Mouse (Mus musculus): Measurements from ENCODE around the gene Shd. TPM values are rescaled to one million over a fixed set of nuclear protein-coding genes. Genes with fewer than 3 reads are reported as not detected.

The Shd gene
- polyA plus RNA-seq, 1 experiment from 2014 or later, result 181 TPM

DNA sequence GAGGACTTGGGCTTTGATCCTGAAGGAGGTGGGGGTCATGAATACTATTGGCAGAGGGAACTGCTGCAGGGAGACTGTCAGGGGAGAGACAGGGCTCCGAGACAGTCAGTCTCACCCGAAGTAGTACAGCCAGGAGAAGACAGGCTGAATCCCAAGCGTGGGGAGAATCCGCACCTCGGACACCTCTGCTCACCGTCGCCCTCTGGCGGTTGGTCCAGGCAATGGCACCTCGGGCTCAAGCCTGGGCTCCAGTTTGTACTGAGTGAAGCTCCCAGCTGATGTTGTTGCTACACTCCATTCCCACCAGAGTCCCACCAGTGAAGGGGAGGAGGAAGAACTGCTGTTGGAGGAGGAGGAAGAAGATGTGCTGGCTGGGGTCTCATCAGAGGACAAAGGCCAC, 40.4 kb downstream of the Shd start:
- Histone ChIP-seq H3K4me3 (replicated peaks) (peak overlapping the region; percentile 55), H3K27ac (no peak overlapping the region), H3K36me3 (peaks cover 47% of the 10 kb centered on the region), H3K4me1 (replicated peaks) (peaks cover 39% of the 10 kb centered on the region), H3K9ac (replicated peaks) (peak overlapping the region; percentile 76), H3K9me3 (no peaks in the 10 kb centered on the region), H3K27me3 (no peaks in the 10 kb centered on the region), H3K4me2 (replicated peaks) (peak overlapping the region; percentile 80)
- no peak for ATAC-seq
- 10% methylated on average over 9 of the region's 9 CpGs for WGBS

DNA sequence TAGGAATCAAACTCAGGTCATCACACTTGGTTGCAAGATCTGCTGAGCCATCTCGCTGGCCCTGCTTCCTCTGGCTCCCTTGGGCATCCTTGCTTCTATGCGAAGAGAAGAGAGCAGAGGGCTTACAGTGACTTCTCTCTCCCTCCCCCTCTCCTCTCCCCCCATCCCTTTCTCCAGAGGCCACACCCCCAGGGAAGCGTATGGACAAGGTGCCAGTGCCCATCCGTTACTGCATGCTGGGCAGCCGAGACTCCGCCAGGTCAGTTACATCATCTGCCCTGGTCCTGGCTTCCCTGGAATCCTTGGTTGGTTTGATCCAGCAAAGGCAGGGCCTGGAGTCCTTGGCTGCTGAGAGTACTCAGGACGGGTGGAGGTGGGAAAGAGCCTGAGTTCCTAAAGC, 41.2 kb downstream of the Shd start:
- Histone ChIP-seq H3K27me3 (no peaks in the 10 kb centered on the region), H3K4me1 (replicated peaks) (peaks cover 39% of the 10 kb centered on the region), H3K9me3 (no peaks in the 10 kb centered on the region), H3K9ac (replicated peaks) (peak overlapping the region; percentile 76), H3K27ac (no peak overlapping the region), H3K4me2 (replicated peaks) (peak overlapping the region; percentile 80), H3K4me3 (replicated peaks) (0 out of 2 replicates have a peak overlapping the region, but pooled peaks have one; percentile 55), H3K36me3 (peaks cover 55% of the 10 kb centered on the region)
- WGBS, result 87% methylated on average over 7 of the region's 7 CpGs
- no peak for ATAC-seq

DNA sequence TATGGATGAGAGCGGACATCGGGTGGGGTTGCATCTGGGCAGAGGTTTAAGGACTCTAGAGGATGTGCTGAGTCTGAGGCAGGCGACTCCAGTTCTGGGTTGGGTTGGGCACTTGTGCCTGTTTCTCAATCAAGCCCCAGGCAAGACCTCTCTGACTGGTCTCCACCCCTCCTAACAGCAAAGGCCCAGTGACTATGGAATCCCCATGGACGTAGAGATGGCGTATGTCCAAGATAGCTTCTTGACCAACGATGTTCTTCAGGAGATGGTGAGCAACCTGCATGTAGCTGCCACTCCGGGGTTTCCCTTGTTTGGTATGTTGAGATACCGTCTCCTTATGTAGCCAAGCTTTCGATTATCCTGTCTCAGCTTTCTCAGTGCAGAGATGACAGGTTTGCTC, 45.0 kb downstream of the Shd start:
- H3K4me1 ChIP-seq (replicated peaks), result peaks cover 22% of the 10 kb centered on the region
- ATAC-seq, result no peak
- H3K36me3 ChIP-seq, result peaks cover 92% of the 10 kb centered on the region
- H3K4me2 ChIP-seq (replicated peaks), result no peak overlapping the region
- no peak overlapping the region for H3K27ac ChIP-seq
- no peak overlapping the region for H3K9ac ChIP-seq (replicated peaks)
- no peak overlapping the region for H3K4me3 ChIP-seq (replicated peaks)
- no peaks in the 10 kb centered on the region for H3K27me3 ChIP-seq
- WGBS, result 97% methylated on average over 9 of the region's 9 CpGs
- H3K9me3 ChIP-seq, result no peaks in the 10 kb centered on the region

DNA sequence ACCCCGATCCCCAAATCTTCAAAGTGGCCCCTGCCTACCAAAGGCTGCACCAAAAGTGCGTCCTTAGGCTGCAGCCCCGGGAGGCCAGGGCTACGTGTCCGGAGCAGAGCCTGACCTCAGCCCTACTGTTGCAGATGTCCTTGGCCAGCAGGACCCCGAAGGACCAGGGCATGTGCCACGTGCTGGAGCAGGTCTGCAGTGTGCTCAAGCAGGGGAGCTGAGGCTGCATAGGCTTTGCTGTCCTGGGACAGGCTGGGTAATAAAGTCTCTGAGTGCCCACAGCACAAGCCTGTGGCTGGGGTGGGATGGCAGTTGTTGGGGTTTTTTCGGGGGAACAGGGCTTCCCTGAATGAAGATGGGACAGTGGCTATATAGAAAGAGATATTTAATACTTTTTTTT, 46.1 kb downstream of the Shd start:
- Histone ChIP-seq H3K9ac (replicated peaks) (no peak overlapping the region), H3K9me3 (no peaks in the 10 kb centered on the region), H3K36me3 (peaks cover 85% of the 10 kb centered on the region), H3K4me2 (replicated peaks) (no peak overlapping the region), H3K4me1 (replicated peaks) (peaks cover 21% of the 10 kb centered on the region), H3K27ac (no peak overlapping the region), H3K27me3 (no peaks in the 10 kb centered on the region), H3K4me3 (replicated peaks) (no peak overlapping the region)
- 91% methylated on average over 8 of the region's 8 CpGs for WGBS
- ATAC-seq, result no peak

DNA sequence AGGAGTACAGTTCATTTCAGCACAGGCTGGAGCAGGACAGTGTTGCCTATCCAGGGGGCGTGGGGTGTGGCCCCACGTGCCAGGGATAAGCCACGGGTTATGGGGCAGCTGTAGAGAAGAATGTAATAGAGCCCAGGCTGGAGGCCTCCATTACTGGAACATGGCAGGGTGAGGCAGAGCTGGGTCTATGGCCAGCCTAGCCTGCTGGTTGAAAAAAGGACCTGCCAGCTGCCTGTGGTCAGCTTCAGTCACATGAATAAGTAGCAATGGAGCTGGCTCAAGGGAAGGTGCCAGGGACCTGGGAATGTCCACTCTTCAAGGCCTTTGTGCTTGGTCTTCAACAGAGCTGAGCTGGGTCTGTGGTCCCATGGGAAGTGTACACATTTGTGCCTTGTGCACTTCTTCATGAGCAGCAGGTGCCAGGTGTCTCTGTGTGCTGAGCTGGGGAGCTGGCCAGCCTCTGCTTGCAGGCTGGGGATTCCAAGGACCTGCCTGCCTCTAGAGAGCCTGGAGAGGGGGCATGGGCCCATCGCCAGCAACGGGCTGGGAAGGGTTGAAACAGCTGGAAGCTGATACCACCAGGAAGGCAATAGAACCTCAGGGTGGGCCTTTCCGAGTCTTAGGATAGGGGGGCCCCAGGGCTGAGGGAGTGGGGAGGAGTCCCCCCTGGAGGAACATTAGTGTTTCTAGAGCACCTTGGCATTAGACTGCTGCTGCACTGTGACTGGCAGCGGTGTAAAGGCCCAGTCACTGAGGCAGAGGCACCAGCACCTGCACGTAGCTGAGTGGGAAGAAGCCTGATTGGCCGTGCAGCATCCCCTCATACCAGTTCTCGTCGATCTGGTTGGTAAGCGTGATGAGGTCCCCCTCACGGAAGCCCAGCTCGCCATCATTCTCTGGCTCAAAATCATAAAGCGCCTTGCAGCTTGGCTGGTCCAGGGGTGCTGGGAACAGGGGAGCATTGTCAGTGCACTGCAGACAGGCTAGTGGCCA, 46.8 kb downstream of the Shd start:
- no peaks in the 10 kb centered on the region for H3K9me3 ChIP-seq
- H3K27me3 ChIP-seq, result no peaks in the 10 kb centered on the region
- H3K9ac ChIP-seq (replicated peaks), result no peak overlapping the region
- H3K4me1 ChIP-seq (replicated peaks), result peaks cover 21% of the 10 kb centered on the region
- no peak overlapping the region for H3K4me2 ChIP-seq (replicated peaks)
- H3K36me3 ChIP-seq, result peaks cover 78% of the 10 kb centered on the region
- ATAC-seq, result no peak
- H3K27ac ChIP-seq, result peak overlapping the region; percentile 62
- H3K4me3 ChIP-seq (replicated peaks), result no peak overlapping the region
- 87% methylated on average over 15 of the region's 15 CpGs for WGBS

DNA sequence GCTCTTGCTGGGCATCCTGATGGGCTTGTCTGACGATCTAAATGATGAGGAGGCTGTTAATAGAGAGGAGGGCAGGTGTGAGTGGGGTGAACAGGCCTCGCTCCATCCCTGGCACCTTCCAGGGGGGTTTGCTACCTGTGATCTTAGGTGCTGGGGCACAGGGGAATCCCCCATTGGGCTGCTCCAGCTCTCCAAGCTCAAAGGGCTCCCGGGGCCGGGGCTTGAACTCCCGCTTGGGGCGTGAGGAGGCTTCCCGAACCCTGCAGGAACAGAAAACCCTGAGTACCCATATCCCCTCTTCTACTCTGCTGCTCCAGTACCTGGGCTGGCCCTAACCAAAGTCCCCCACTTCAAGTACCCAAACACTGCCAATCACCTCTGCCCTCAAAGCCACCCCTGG, 47.6 kb downstream of the Shd start:
- Histone ChIP-seq H3K4me1 (replicated peaks) (peaks cover 24% of the 10 kb centered on the region), H3K27me3 (no peaks in the 10 kb centered on the region), H3K4me2 (replicated peaks) (no peak overlapping the region), H3K36me3 (peaks cover 71% of the 10 kb centered on the region), H3K9ac (replicated peaks) (no peak overlapping the region), H3K27ac (peak overlapping the region; percentile 62), H3K9me3 (no peaks in the 10 kb centered on the region), H3K4me3 (replicated peaks) (no peak overlapping the region)
- peak; percentile 9 for ATAC-seq
- WGBS, result 93% methylated on average over 7 of the region's 7 CpGs

DNA sequence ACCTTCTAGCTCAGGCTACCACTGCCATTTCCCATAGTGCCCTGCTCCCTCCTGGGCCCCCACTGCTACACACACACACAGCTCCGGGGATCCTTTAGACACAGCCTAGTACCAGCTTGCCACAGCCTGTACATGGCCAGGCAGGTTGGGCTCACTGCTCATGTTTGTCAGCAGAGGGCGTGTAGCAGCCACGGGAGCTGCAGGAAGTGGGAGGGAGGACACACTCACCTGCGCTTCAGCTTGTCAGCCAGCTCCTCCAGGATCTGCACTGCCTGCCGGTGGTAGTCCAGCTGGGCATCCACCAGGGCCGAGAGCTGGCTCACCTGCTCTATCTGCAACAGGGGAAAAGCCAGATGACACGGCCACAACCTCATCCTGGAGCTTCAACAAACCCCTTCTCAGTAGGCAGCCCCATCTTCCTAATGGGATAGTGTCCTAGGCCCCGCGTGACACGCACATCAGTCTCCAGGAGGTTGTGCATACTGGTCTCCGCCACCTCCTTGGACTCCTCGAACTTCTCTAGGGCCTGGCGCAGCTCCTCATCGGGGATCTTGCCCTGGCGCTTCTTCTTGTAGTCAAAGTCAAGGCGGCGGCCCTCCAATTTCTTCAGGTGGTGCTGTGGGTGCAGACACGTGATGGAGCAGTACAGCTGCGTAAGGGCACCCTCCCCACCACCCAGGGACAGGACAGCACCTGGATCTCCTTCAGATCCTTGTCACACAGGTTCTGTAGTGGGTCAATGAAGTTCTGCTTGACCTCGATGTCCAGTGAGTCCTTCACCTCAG, 48.3 kb downstream of the Shd start:
- H3K4me3 ChIP-seq (replicated peaks), result no peak overlapping the region
- peaks cover 31% of the 10 kb centered on the region for H3K4me1 ChIP-seq (replicated peaks)

DNA sequence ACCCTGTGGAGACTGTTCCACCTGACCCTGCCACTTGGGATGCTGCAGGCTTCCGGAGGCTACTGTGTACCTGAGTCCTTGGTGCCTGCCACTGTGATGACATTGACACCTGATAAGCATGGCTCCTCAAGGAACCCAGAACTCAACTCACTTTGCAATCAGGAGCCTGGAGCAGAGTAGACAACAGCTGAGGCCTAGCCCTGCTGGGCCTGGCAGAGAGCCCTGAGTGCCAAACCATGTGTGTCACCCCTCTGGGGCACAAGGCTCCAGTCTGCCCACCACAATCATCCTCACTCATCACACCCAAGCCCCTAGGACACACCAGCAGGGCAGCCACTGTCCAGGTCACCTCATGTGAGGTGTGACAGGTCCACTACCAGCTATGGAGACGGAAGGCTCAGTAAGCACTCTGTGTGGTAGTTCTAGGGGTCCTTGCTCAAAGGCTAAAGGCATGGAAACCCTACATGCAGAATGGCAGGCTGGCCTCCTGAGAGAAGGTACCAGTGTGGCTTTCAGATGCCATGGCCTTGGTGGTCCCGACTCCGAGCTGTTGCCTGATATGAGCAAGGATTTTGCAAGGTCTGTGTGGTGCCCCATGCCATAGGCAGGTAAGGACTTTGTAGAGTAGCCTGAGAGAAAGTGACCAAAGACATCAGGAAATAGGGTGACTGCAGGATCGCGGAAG, 50.3 kb downstream of the Shd start:
- Histone ChIP-seq H3K36me3 (peaks cover 59% of the 10 kb centered on the region), H3K9ac (replicated peaks) (no peak overlapping the region), H3K4me2 (replicated peaks) (no peak overlapping the region), H3K27ac (peak overlapping the region; percentile 54; the same call in 1 of the 2 replicates), H3K27me3 (no peaks in the 10 kb centered on the region), H3K4me1 (replicated peaks) (peaks cover 31% of the 10 kb centered on the region), H3K4me3 (replicated peaks) (no peak overlapping the region), H3K9me3 (no peaks in the 10 kb centered on the region)
- 94% methylated on average over 6 of the region's 6 CpGs for WGBS
- no peak for ATAC-seq

More for the DNA sequence above, 48.3 kb downstream of the Shd start:
- Histone ChIP-seq H3K9ac (replicated peaks) (no peak overlapping the region), H3K27me3 (no peaks in the 10 kb centered on the region), H3K36me3 (peaks cover 67% of the 10 kb centered on the region), H3K27ac (peak overlapping the region; percentile 62; the same call in 1 of the 2 replicates), H3K4me2 (replicated peaks) (no peak overlapping the region), H3K9me3 (no peaks in the 10 kb centered on the region)
- 78% methylated on average over 20 of the region's 20 CpGs for WGBS
- ATAC-seq, result peak; percentile 38

DNA sequence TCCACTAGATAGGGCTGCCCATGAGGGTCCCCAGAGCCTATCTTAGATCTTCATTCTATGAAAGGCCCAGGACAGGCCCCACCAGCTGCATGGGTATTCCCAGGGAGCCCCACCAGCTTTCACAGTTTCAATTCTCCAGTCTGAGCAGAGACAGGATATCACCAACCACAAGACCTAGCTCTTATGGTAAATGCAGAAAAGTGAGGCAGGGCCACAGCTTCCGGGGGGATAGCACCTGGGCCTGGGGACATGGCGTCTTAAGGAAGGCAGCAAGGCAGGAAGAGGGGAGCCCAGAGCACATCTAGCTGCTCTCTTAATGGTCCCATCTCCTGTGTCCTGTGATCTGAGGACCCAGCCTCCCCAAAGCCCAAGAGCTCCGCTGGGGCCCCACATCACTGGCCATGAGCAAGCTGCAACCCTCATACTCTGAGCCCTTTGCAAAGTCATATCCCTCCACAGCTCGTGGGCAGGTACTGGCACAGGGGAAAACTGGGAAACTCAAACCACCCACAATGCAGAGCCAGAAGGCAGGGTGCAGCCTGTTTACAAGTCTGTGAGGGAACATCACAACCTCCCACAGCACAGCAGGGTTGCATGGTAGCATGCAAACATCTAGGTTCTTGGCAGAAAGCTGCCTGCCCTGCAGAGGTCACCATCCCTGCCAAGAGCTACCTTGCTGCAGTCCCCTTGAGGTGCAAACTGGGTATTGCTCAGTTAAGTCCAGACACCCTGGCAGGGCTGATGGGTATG, 51.1 kb downstream of the Shd start:
- peaks cover 31% of the 10 kb centered on the region for H3K4me1 ChIP-seq (replicated peaks)
- H3K4me3 ChIP-seq (replicated peaks), result no peak overlapping the region
- 0 out of 2 replicates have a peak overlapping the region, but pooled peaks have one; percentile 0 for H3K9ac ChIP-seq (replicated peaks)
- H3K27me3 ChIP-seq, result no peaks in the 10 kb centered on the region
- H3K9me3 ChIP-seq, result no peaks in the 10 kb centered on the region
- H3K36me3 ChIP-seq, result peaks cover 51% of the 10 kb centered on the region
- ATAC-seq, result no peak
- 84% methylated on average over 4 of the region's 4 CpGs for WGBS
- peak overlapping the region; percentile 54; the same call in 1 of the 2 replicates for H3K27ac ChIP-seq
- H3K4me2 ChIP-seq (replicated peaks), result no peak overlapping the region

DNA sequence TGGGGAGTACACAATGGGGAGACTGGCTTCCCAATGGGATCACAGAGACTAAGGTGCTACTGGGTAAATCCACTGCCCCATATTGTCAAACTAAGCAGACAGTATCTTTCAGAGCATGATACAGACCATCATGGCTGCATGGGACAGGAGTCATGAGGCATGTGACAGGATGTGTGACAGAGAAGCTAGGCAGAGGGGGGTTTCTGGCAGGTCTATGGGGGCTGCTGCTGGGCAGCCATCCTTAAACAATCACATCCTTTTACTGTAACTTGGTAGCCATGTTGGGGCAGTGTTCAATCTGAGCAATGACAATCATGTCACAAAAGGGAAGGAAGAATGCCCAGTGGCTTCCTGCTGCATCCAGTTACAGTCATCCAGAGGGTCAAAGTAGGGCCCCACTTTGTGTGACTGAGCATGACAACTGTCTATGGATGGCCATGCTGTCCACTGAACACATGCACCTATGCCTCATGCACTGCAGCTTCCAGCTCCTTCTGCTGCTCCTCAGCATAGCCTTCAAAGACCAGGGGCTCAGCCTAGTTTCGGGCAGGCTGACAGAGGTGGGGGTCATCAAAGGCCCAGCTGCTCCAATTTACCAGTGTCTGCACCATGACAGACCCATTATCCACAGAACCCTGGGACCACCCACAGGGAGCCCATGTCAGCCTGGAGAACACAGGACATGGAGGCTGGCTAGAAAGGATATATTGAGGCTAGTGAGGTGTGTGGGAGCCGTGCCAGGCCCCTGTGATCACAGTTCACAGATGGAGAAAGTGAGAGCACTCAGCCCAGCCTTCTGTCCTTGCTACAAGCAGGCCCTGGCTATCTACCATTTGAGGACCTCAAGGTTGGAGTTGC, 52.1 kb downstream of the Shd start:
- Histone ChIP-seq H3K4me3 (replicated peaks) (no peak overlapping the region), H3K9me3 (no peaks in the 10 kb centered on the region), H3K36me3 (peaks cover 45% of the 10 kb centered on the region), H3K27me3 (no peaks in the 10 kb centered on the region), H3K9ac (replicated peaks) (0 out of 2 replicates have a peak overlapping the region, but pooled peaks have one; percentile 17), H3K4me1 (replicated peaks) (peaks cover 34% of the 10 kb centered on the region), H3K4me2 (replicated peaks) (no peak overlapping the region), H3K27ac (peak overlapping the region; percentile 54)
- no peak for ATAC-seq
- 51% methylated on average over 2 of the region's 2 CpGs for WGBS
